Mouse (Mus musculus): ENCODE measurements around the gene Hmgn1. TPM values are rescaled to one million over a fixed set of nuclear protein-coding genes. Genes with fewer than 3 reads are reported as not detected.
"Not testable (repeated sequence)": the region's sequence is repeated elsewhere in the genome, so short reads cannot be mapped to it uniquely, and the experiment has no call there.

Gene Hmgn1
- polyA plus RNA-seq, 1 experiment from 2014 or later: 279 TPM

- peak; percentile 99 for TF ChIP-seq CTCF (IDR thresholded peaks at IDR 0.05)
- TF ChIP-seq EP300 (IDR thresholded peaks at IDR 0.05): no peak
- DNase-seq (ENCODE audit: low spot score): peak; percentile 100
- no peak within 1 kb of the TSS for H3K27ac ChIP-seq (ENCODE audit: low read length)
- H3K4me3 ChIP-seq (ENCODE audit: low read depth, low read length): peak within 1 kb of the TSS; percentile 74
- no peaks in the 10 kb centered on the region for H3K36me3 ChIP-seq (ENCODE audit: insufficient read depth, low read length)
- 0 out of 2 replicates have a peak, but pooled peaks cover 4% of the 10 kb centered on the region for H3K4me1 ChIP-seq (ENCODE audit: insufficient read depth, low read depth, low read length)
- H3K9me3 ChIP-seq (ENCODE audit: low read length): no peaks in the 10 kb centered on the region
- no peaks in the 10 kb centered on the region for H3K27me3 ChIP-seq (replicated peaks; ENCODE audit: insufficient read depth, low read length)
- under 1% methylated on average over 68 of the region's 68 CpGs for WGBS
- peak; percentile 96 for ATAC-seq
- H3K4me2 ChIP-seq (replicated peaks; ENCODE audit: low read depth, low read length): peak within 1 kb of the TSS; percentile 81
- H3K9ac ChIP-seq (replicated peaks; ENCODE audit: low read depth): peak within 1 kb of the TSS; percentile 6
Observed at GRCm38 (mm10) chr16:96145110-96145800, 17.7 kb upstream of the Hmgn1 start, which contains the start of gene Wrb. Wrb (plus strand) TSS chr16:96145407.

- not testable (repeated sequence) for H3K9ac ChIP-seq (replicated peaks; ENCODE audit: low read depth); DNase-seq (ENCODE audit: low spot score); H3K4me3 ChIP-seq (ENCODE audit: low read depth, low read length); H3K27me3 ChIP-seq (replicated peaks; ENCODE audit: insufficient read depth, low read length); H3K4me1 ChIP-seq (ENCODE audit: insufficient read depth, low read depth, low read length); H3K9me3 ChIP-seq (ENCODE audit: low read length); H3K27ac ChIP-seq (ENCODE audit: low read length); H3K36me3 ChIP-seq (ENCODE audit: insufficient read depth, low read length); H3K4me2 ChIP-seq (replicated peaks; ENCODE audit: low read depth, low read length)
- ATAC-seq: peak; percentile 39
- WGBS: 27% methylated on average over 6 of the region's 6 CpGs
Observed at GRCm38 (mm10) chr16:96144748-96145109, 17.2 kb upstream of the Hmgn1 start.

DNA sequence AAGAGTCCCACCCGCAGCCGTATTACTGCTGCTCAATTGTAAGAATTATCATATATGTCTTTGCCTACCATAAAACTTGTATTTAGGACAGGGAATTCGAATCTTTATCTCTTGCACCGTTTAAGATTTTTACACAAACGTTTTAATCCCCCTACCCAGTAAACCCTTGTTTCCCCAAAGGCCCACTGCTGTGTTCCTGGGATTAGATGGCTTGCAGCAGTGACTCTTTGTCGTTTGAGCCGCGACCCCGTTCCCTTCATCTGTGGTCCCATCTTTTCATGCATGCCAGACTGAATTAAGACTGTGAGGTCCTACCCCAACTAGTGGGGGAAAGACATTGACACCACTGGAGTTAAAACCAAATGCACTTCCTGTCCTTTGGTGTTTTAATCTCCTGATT, 937 bp upstream of the Hmgn1 start:
- peak overlapping the region; percentile 83 for H3K4me3 ChIP-seq (ENCODE audit: low read depth, low read length)
- H3K27me3 ChIP-seq (replicated peaks; ENCODE audit: insufficient read depth, low read length): no peaks in the 10 kb centered on the region
- H3K4me2 ChIP-seq (replicated peaks; ENCODE audit: low read depth, low read length): peak overlapping the region; percentile 83
- H3K9me3 ChIP-seq (ENCODE audit: low read length): no peaks in the 10 kb centered on the region
- WGBS: 1% methylated on average over 9 of the region's 9 CpGs
- H3K36me3 ChIP-seq (ENCODE audit: insufficient read depth, low read length): peaks cover 9% of the 10 kb centered on the region; the same call in 1 of the 2 replicates
- peak overlapping the region; percentile 95 for H3K27ac ChIP-seq (ENCODE audit: low read length)
- H3K4me1 ChIP-seq (ENCODE audit: insufficient read depth, low read depth, low read length): peaks cover 8% of the 10 kb centered on the region; the same call in 1 of the 2 replicates
- DNase-seq (ENCODE audit: low spot score) (no peak), ATAC-seq (no peak)
- TF ChIP-seq CTCF (IDR thresholded peaks at IDR 0.05): no peak
- peak overlapping the region; percentile 87 for H3K9ac ChIP-seq (replicated peaks; ENCODE audit: low read depth)

DNA sequence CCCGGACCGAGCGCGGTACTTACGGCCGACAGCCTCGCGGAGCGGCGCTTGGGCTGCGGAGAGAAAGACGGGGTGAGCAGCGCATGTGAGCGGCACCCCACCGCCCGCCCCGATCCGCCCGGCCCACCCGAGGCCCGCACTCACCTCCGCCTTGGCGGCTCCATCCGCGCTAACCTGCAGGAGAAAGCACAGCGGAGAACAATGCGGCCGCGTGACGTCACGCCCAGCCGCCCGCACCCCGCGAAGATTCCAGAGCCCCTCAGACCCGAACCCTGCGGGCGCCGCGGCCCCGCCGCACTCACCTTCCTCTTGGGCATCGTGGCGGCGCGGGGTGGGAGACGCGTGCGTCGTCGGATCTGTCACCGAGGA, 257 bp downstream of the Hmgn1 start:
- H3K4me2 ChIP-seq (replicated peaks; ENCODE audit: low read depth, low read length): peak overlapping the region; percentile 83
- H3K4me3 ChIP-seq (ENCODE audit: low read depth, low read length): peak overlapping the region; percentile 83
- H3K9me3 ChIP-seq (ENCODE audit: low read length): no peaks in the 10 kb centered on the region
- peak overlapping the region; percentile 95 for H3K27ac ChIP-seq (ENCODE audit: low read length)
- no peaks in the 10 kb centered on the region for H3K27me3 ChIP-seq (replicated peaks; ENCODE audit: insufficient read depth, low read length)
- 1% methylated on average over 44 of the region's 52 CpGs for WGBS
- DNase-seq (ENCODE audit: low spot score) (no peak), ATAC-seq (peak; percentile 36)
- peaks cover 9% of the 10 kb centered on the region; the same call in 1 of the 2 replicates for H3K36me3 ChIP-seq (ENCODE audit: insufficient read depth, low read length)
- H3K9ac ChIP-seq (replicated peaks; ENCODE audit: low read depth): peak overlapping the region; percentile 87
- TF ChIP-seq EP300 (IDR thresholded peaks at IDR 0.05) (no peak), CTCF (IDR thresholded peaks at IDR 0.05) (no peak)
- peaks cover 8% of the 10 kb centered on the region; the same call in 1 of the 2 replicates for H3K4me1 ChIP-seq (ENCODE audit: insufficient read depth, low read depth, low read length)

GRCm38 (mm10) chr16:96126684-96127171, 801 bp downstream of the Hmgn1 start:
- peak overlapping the region; percentile 83 for H3K4me3 ChIP-seq (ENCODE audit: low read depth, low read length)
- H3K27ac ChIP-seq (ENCODE audit: low read length): peak overlapping the region; percentile 95
- H3K9ac ChIP-seq (replicated peaks; ENCODE audit: low read depth): peak overlapping the region; percentile 87
- DNase-seq (ENCODE audit: low spot score) (peak; percentile 91), ATAC-seq (peak; percentile 15)
- no peaks in the 10 kb centered on the region for H3K27me3 ChIP-seq (replicated peaks; ENCODE audit: insufficient read depth, low read length)
- 2% methylated on average over 19 of the region's 19 CpGs for WGBS
- TF ChIP-seq EP300 (IDR thresholded peaks at IDR 0.05): peak; percentile 59
- TF ChIP-seq CTCF (IDR thresholded peaks at IDR 0.05): no peak
- H3K4me2 ChIP-seq (replicated peaks; ENCODE audit: low read depth, low read length): peak overlapping the region; percentile 83
- H3K9me3 ChIP-seq (ENCODE audit: low read length): no peaks in the 10 kb centered on the region
- H3K4me1 ChIP-seq (ENCODE audit: insufficient read depth, low read depth, low read length): peaks cover 8% of the 10 kb centered on the region; the same call in 1 of the 2 replicates
- H3K36me3 ChIP-seq (ENCODE audit: insufficient read depth, low read length): peaks cover 9% of the 10 kb centered on the region; the same call in 1 of the 2 replicates

GRCm38 (mm10) chr16:96120022-96120623, 7.4 kb downstream of the Hmgn1 start:
- Histone ChIP-seq H3K9me3 (ENCODE audit: low read length) (no peaks in the 10 kb centered on the region), H3K27me3 (replicated peaks; ENCODE audit: insufficient read depth, low read length) (no peaks in the 10 kb centered on the region), H3K36me3 (ENCODE audit: insufficient read depth, low read length) (peaks cover 9% of the 10 kb centered on the region; the same call in 1 of the 2 replicates), H3K4me3 (ENCODE audit: low read depth, low read length) (no peak overlapping the region), H3K4me1 (ENCODE audit: insufficient read depth, low read depth, low read length) (no peaks in the 10 kb centered on the region), H3K9ac (replicated peaks; ENCODE audit: low read depth) (no peak overlapping the region), H3K4me2 (replicated peaks; ENCODE audit: low read depth, low read length) (no peak overlapping the region), H3K27ac (ENCODE audit: low read length) (no peak overlapping the region)
- DNase-seq (ENCODE audit: low spot score) (no peak), ATAC-seq (no peak)
- no peak for TF ChIP-seq CTCF (IDR thresholded peaks at IDR 0.05)
- TF ChIP-seq EP300 (IDR thresholded peaks at IDR 0.05): no peak
- WGBS: 47% methylated on average over 4 of the region's 4 CpGs

Data from lung, postnatal 0 days (tissue).